Mouse (Mus musculus) spleen, postnatal 14 days (tissue): ENCODE results near the gene Slc46a1.

ENCODE experiments used
- DNase-seq, 2 experiments: peaks; one replicate each; pipeline ENCODE4 v3.0.0; 2021 to 2022; ENCODE audit warnings: low spot score in 2 of 2

Gene Slc46a1

DNA sequence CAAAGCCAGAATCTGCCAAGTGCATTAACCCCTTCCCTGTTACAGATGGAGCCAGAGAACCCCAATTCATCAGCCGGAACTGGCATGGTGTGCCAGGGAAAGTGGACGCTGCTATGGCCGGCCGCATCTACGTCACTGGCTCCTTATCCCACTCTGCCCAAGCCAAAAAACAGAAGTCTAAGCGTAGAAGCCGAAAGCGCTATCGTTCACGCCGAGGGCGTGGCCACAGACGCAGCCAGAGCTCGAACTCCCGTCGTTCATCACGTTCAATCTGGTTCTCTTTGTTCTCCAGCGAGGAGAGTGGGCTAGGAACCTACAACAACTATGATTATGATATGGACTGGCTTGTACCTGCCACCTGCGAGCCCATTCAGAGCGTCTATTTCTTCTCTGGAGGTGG, 36.0 kb downstream of the Slc46a1 start:
- no peak for DNase-seq

DNA sequence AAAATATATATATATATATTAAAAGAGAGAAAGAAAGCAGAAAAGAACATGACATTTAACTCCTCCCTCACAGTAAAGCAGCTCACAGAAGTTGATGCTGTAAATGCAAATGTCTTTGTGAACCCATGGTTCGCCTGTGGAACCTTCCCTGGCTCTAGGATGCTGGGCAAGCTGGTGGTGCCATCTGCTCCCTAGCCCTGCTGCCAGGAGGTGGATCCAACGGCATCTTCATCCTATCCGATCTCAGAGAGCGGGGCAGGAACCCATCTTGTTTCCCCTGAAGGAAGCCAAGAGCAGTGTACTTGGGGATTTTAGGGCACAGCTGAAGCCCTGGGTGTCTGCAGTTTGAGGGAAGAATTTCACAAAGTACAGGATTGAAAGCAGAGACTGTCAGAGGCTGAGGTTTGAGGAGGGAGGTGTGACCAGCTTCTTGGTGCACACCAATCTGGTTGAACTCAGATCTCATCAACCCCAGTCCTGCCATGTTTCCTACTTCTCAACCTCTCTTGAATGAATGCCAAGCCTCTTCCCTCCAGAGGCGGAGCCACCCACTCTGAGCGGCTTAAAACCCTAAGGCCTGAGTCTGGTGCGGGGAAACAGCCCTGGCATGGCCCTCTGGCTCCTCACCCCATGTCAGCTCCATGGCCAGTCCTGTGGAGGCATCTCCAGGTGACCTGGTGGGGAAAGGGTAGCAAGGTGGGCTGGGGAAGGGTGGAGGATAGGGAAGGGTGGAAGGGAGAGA, 37.6 kb downstream of the Slc46a1 start, which contains the start of gene Sebox:
Gene Sebox, plus strand, starts transcription at position 539 of the 742 bp plus-strand sequence.
- DNase-seq = no peak

DNA sequence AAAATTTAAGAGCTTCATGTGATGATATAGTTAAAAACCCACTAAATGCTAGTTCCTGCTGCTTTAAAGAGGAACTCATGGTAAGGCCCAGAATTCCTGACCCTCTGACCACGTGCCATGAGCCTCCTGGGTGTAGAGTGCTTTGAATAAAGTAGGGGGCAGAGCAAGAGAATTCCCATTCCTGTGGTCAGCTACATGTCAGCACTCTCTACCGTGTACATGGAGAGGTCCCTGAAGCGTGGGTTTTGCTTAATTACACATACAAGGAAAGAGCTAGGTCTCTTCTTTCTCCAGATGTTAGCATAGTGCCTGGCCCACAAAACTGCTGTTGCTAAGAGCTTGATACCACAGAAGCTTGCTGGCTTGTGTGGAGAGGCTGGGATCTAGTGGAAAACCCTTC, 39.9 kb downstream of the Slc46a1 start:
- no peak for DNase-seq

DNA sequence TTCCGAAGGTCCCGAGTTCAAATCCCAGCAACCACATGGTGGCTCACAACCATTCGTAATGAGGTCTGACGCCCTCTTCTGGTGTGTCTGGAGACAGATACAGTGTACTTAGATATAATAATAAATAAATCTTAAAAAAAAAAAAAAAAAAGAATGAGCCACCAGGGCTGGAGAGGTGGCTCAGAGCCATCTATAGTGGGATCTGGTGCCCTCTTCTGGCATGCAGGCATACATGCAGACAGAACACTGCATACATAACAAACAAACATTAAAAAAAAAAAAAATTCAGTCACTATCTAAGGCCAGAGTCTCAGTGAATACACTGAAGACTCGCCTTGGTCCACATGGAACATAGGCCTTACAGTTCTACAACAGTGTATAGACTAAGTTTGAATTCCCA, 43.7 kb downstream of the Slc46a1 start:
- DNase-seq = no peak

DNA sequence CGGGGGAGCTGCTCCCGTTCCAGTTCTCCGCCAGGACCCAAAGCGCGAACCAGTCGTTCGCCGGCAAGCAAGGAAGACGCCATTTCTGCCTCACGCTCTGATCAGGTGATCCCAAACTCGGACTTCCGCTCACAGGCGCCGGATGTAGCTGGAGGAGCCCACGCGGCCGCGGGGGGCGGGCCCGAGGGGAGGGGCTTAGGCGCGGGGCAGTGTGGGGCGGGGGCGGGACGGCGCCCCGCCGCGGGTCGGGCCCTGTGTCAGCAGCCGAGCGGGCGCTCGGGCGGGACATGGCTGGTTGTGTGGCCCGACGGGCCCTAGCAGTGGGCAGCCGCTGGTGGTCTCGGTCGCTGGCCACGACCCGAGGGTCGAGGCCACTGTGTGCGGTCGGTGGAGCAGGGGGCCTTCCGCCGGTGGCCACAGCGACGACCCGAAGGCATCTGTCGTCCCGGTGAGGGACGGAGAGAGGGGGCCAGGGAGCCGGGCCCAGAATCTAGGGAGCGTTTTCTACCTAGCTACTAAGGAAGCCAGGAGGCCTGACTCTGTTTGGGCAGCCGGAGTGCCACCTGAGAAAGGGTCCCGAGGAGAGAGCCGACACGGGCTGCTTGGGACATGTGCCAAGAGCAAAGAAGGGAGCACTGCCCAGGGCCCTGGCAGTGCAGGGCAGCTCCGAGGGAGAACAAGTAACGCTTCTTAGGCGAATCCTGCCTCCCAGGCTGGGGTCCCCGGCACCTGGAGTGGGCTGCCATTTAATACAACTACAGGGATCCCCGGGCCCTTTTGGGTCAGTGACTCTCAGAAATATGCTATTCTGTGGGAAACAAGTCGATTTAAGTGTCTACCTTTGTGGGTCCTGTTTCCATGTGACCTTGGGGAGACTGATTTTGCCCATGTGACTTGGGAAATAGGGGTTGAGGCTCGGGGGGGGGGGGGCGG, 46.8 kb downstream of the Slc46a1 start, which contains the start of the genes Tmem199 and Poldip2:
Gene Tmem199, minus strand, starts transcription at position 148 of the 933 bp plus-strand sequence.
Gene Poldip2, plus strand, starts transcription at position 169 of the 933 bp plus-strand sequence.
- DNase-seq = peak; percentile 71 to 82

- no peak for DNase-seq
Measured at GRCm38 (mm10) chr11:78513106-78513790, 47.8 kb downstream of the Slc46a1 start.

GRCm38 (mm10) chr11:78515549-78516325, 50.2 kb downstream of the Slc46a1 start:
- DNase-seq = no peak

- DNase-seq = no peak
Measured at GRCm38 (mm10) chr11:78518931-78519330, 53.4 kb downstream of the Slc46a1 start.
